Mouse (Mus musculus) cerebellum, postnatal 14 days (tissue): Measurements from ENCODE around the gene Arhgap21.

Experiments used
- DNase-seq, 2 experiments: peaks; one replicate each; pipeline ENCODE4 v3.0.0; 2021; ENCODE audit warnings: mixed read lengths in 2 of 2

The Arhgap21 gene

GRCm38 (mm10) chr2:20894100-20894690 is 74.5 kb downstream of the Arhgap21 start:
- DNase-seq, result peak; percentile 65 to 72

GRCm38 (mm10) chr2:20888751-20889150 is 79.9 kb downstream of the Arhgap21 start:
- DNase-seq, result no peak

- DNase-seq, result no peak
Observed at GRCm38 (mm10) chr2:20883288-20883687, 85.4 kb downstream of the Arhgap21 start.

GRCm38 (mm10) chr2:20879877-20880605 is 88.6 kb downstream of the Arhgap21 start:
- no peak for DNase-seq

- no peak for DNase-seq
Observed at GRCm38 (mm10) chr2:20874621-20875020, 94.1 kb downstream of the Arhgap21 start.

GRCm38 (mm10) chr2:20869212-20869965 is 99.3 kb downstream of the Arhgap21 start:
- DNase-seq, result no peak

GRCm38 (mm10) chr2:20868052-20868451 is 100.6 kb downstream of the Arhgap21 start:
- DNase-seq, result no peak

- DNase-seq, result peak in 1 of 2 experiments; percentile 37
Observed at GRCm38 (mm10) chr2:20865795-20866194, 102.9 kb downstream of the Arhgap21 start.

- no peak for DNase-seq
Observed at GRCm38 (mm10) chr2:20864569-20864968, 104.1 kb downstream of the Arhgap21 start.

GRCm38 (mm10) chr2:20860756-20861155 is 107.9 kb downstream of the Arhgap21 start:
- no peak for DNase-seq

GRCm38 (mm10) chr2:20849346-20849745 is 119.3 kb downstream of the Arhgap21 start:
- peak; percentile 21 to 27 for DNase-seq

GRCm38 (mm10) chr2:20831608-20832406 is 136.9 kb downstream of the Arhgap21 start:
- no peak for DNase-seq

- no peak for DNase-seq
Observed at GRCm38 (mm10) chr2:20830882-20831281, 137.8 kb downstream of the Arhgap21 start.

- DNase-seq, result no peak
Observed at GRCm38 (mm10) chr2:20826258-20826657, 142.4 kb downstream of the Arhgap21 start.

- DNase-seq, result no peak
Observed at GRCm38 (mm10) chr2:20818226-20818625, 150.5 kb downstream of the Arhgap21 start.

GRCm38 (mm10) chr2:20813986-20814385 is 154.7 kb downstream of the Arhgap21 start:
- no peak for DNase-seq

GRCm38 (mm10) chr2:20811506-20811905 is 157.2 kb downstream of the Arhgap21 start:
- peak; percentile 35 to 64 for DNase-seq

GRCm38 (mm10) chr2:20801236-20801890 is 167.3 kb downstream of the Arhgap21 start:
- DNase-seq, result peak; percentile 32 to 56
